Mouse (Mus musculus) ES-Bruce4 (cell line): ENCODE results near the gene Rora. TPM values are rescaled to one million over a fixed set of nuclear protein-coding genes. Genes with fewer than 3 reads are reported as not detected.

Experiments
- H3K27ac ChIP-seq: 2 replicates; pipeline ENCODE4 v1.5.1; 2012; ENCODE audit warnings: low read length, inconsistent platforms; ENCODE audit not compliant: insufficient read depth
- H3K27me3 ChIP-seq: 2 replicates; pipeline ENCODE4 v1.6.1; 2012; ENCODE audit warnings: mild to moderate bottlenecking, low read length, inconsistent platforms; ENCODE audit not compliant: control insufficient read depth, poor library complexity, insufficient read depth, severe bottlenecking
- H3K36me3 ChIP-seq: 2 replicates; pipeline ENCODE4 v1.6.1; 2012; ENCODE audit warnings: inconsistent platforms, mild to moderate bottlenecking, low read length, moderate library complexity; ENCODE audit not compliant: control insufficient read depth, poor library complexity, insufficient read depth, severe bottlenecking
- H3K4me1 ChIP-seq: one replicate; pipeline ENCODE4 v1.8.1; 2011; ENCODE audit warnings: low read length; ENCODE audit not compliant: control insufficient read depth, insufficient read depth
- H3K4me3 ChIP-seq: 2 replicates; pipeline ENCODE4 v1.5.1; 2011; ENCODE audit warnings: low read depth, mild to moderate bottlenecking, low read length
- H3K9ac ChIP-seq: 2 replicates; pipeline ENCODE4 v1.6.1; 2012; ENCODE audit warnings: low read depth, mild to moderate bottlenecking, inconsistent platforms; ENCODE audit not compliant: poor library complexity, severe bottlenecking
- H3K9me3 ChIP-seq: replicated peaks from 2 replicates; pipeline ENCODE4 v1.6.1; 2012; ENCODE audit warnings: mild to moderate bottlenecking, low read length, inconsistent platforms; ENCODE audit not compliant: control insufficient read depth, poor library complexity, insufficient read depth, severe bottlenecking
- CTCF ChIP-seq: IDR thresholded peaks from one replicate; pipeline ENCODE4 v1.8.1; 2011; ENCODE audit warnings: low read depth, low read length
- EP300 ChIP-seq: IDR thresholded peaks from 2 replicates; pipeline ENCODE4 v1.6.1; 2011; ENCODE audit warnings: low read depth, low read length; ENCODE audit not compliant: insufficient read depth
- POLR2A ChIP-seq: IDR thresholded peaks from one replicate; pipeline ENCODE4 v1.8.1; 2011; ENCODE audit warnings: low read length; ENCODE audit not compliant: insufficient read depth
- polyA plus RNA-seq: library from polyadenylated mRNA; stranded (reverse); fragments of >200 nt; gene quantifications from 2 replicates; pipeline ENCODE4 v1.2.4, GENCODE M21; 2011; ENCODE audit warnings: low read depth; ENCODE audit not compliant: missing spikeins, insufficient read depth, insufficient read length

Gene Rora
- polyA plus RNA-seq, 1 experiment, result 3.6 TPM

- Histone ChIP-seq H3K4me1 (no peaks in the 10 kb centered on the region), H3K9me3 (no peaks in the 10 kb centered on the region), H3K27ac (no peak overlapping the region), H3K36me3 (no peaks in the 10 kb centered on the region), H3K27me3 (no peaks in the 10 kb centered on the region), H3K9ac (no peak overlapping the region), H3K4me3 (no peak overlapping the region)
- TF ChIP-seq EP300 (no peak), POLR2A (no peak)
Observed at GRCm38 (mm10) chr9:69155836-69156595, 502.4 kb downstream of the Rora start.

- H3K4me1 ChIP-seq, result no peaks in the 10 kb centered on the region
- H3K9ac ChIP-seq, result no peak overlapping the region
- H3K27ac ChIP-seq, result no peak overlapping the region
- H3K36me3 ChIP-seq, result no peaks in the 10 kb centered on the region
- TF ChIP-seq EP300 (no peak), CTCF (peak; percentile 9)
- H3K27me3 ChIP-seq, result no peaks in the 10 kb centered on the region
- H3K4me3 ChIP-seq, result no peak overlapping the region
- no peaks in the 10 kb centered on the region for H3K9me3 ChIP-seq
Observed at GRCm38 (mm10) chr9:69160818-69161217, 507.2 kb downstream of the Rora start.

- no peak for TF ChIP-seq EP300
- no peak for TF ChIP-seq POLR2A
- no peak for TF ChIP-seq CTCF
- H3K27ac ChIP-seq, result no peak overlapping the region
- H3K9ac ChIP-seq, result no peak overlapping the region
- H3K27me3 ChIP-seq, result no peaks in the 10 kb centered on the region
- no peak overlapping the region for H3K4me3 ChIP-seq
- no peaks in the 10 kb centered on the region for H3K4me1 ChIP-seq
- H3K9me3 ChIP-seq, result no peaks in the 10 kb centered on the region
- no peaks in the 10 kb centered on the region for H3K36me3 ChIP-seq
Observed at GRCm38 (mm10) chr9:69164653-69165052, 511.1 kb downstream of the Rora start.

- Histone ChIP-seq H3K27ac (no peak overlapping the region), H3K9ac (no peak overlapping the region), H3K27me3 (no peaks in the 10 kb centered on the region), H3K36me3 (no peaks in the 10 kb centered on the region), H3K9me3 (no peaks in the 10 kb centered on the region), H3K4me3 (no peak overlapping the region), H3K4me1 (no peaks in the 10 kb centered on the region)
- TF ChIP-seq EP300 (no peak), CTCF (no peak), POLR2A (no peak)
Observed at GRCm38 (mm10) chr9:69165096-69165836, 511.7 kb downstream of the Rora start.

- TF ChIP-seq POLR2A, result no peak
- no peak for TF ChIP-seq EP300
- no peak overlapping the region for H3K27ac ChIP-seq
- H3K36me3 ChIP-seq, result no peaks in the 10 kb centered on the region
- H3K9ac ChIP-seq, result no peak overlapping the region
- no peak overlapping the region for H3K4me3 ChIP-seq
- no peaks in the 10 kb centered on the region for H3K9me3 ChIP-seq
- H3K27me3 ChIP-seq, result no peaks in the 10 kb centered on the region; the same call in 1 of the 2 replicates
- no peaks in the 10 kb centered on the region for H3K4me1 ChIP-seq
Observed at GRCm38 (mm10) chr9:69174061-69174460, 520.5 kb downstream of the Rora start.

GRCm38 (mm10) chr9:69174527-69175116 lies 521.0 kb downstream of the Rora start:
- Histone ChIP-seq H3K36me3 (no peaks in the 10 kb centered on the region), H3K4me3 (no peak overlapping the region), H3K27me3 (no peaks in the 10 kb centered on the region; the same call in 1 of the 2 replicates), H3K9ac (no peak overlapping the region), H3K4me1 (no peaks in the 10 kb centered on the region), H3K27ac (no peak overlapping the region), H3K9me3 (no peaks in the 10 kb centered on the region)
- TF ChIP-seq POLR2A, result no peak
- no peak for TF ChIP-seq EP300
- TF ChIP-seq CTCF, result no peak
